Mouse (Mus musculus): ENCODE data around the gene Ssx2ip.

- no peak for TF ChIP-seq CTCF (IDR thresholded peaks at IDR 0.05)
- no peak for TF ChIP-seq EP300 (IDR thresholded peaks at IDR 0.05)
Measured at GRCm38 (mm10) chr3:146448969-146449368, 44.5 kb downstream of the Ssx2ip start.
